Comparison of ENCODE assay signal across 8 mouse cellular contexts in the genomic region with DNA sequence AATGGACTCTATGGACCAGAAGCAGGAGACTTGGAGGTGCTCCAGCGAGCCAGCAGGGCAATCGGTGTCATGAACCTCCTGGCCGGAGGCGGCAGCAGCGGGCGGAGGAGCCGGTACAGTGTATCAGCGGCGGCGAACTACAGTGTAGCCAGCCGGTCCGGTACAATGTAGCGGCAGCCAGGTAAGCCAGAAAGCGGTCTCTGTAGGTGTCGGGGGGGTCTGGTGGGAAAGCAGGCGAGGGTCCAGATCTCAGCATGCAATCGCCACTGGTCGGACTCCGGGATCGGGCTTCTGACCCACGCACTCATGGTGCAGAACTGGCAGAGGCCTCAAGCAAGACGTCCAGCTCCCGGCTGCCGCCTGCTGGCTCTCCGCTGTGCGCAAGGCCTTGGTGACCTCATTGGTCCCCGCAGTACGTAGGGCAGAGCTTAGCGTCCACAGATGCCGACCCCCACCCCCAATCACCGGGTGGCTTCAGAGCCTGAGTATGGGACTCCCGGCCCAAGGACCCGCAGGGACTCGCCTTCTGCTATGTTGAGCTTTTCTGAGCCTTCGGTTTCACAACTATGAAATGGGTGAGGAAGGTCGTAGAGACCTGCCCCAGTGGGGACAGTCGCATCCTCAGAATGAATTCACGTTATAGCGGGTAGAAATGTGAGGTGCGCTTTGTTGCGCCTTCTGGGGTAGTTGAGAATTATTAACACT. TPM values are rescaled to one million over a fixed set of nuclear protein-coding genes. Genes with fewer than 3 reads are reported as not detected.
DNase-seq lines count a peak whose midpoint lies in the region; ATAC-seq lines count a peak whose summit lies in the region.

No protein-coding gene starts in this region.

- peak overlapping the region; percentile 70 to 81 for H3K4me3 ChIP-seq in heart, embryonic 14.5 days (ENCODE audit: control insufficient read depth in 1 of 2, insufficient read depth in 1 of 2, low read depth in 1 of 2, low read length in 2 of 2)
- peak overlapping the region; percentile 73 for H3K4me3 ChIP-seq in liver, embryonic 13.5 days (replicated peaks)
- peak overlapping the region; percentile 75 for H3K4me3 ChIP-seq in stomach, embryonic 16.5 days (replicated peaks; ENCODE audit: low read length)

- peaks cover 18 to 21% of the 10 kb centered on the region in 2 experiments for H3K4me1 ChIP-seq in heart, embryonic 14.5 days (ENCODE audit: control insufficient read depth in 2 of 2, insufficient read depth in 2 of 2, low read length in 2 of 2)
- peaks cover 15% of the 10 kb centered on the region for H3K4me1 ChIP-seq in liver, embryonic 13.5 days (replicated peaks)
- 0 out of 2 replicates have a peak, but pooled peaks cover 5% of the 10 kb centered on the region for H3K4me1 ChIP-seq in stomach, embryonic 16.5 days (ENCODE audit: control insufficient read depth, insufficient read depth, low read length)

- peak overlapping the region; percentile 85 for H3K9ac ChIP-seq in heart, embryonic 14.5 days (ENCODE audit: low read length)
- peak overlapping the region; percentile 82 for H3K9ac ChIP-seq in liver, embryonic 13.5 days
- peak overlapping the region; percentile 92 for H3K9ac ChIP-seq in stomach, embryonic 16.5 days (ENCODE audit: low read length)

- H3K4me2 ChIP-seq in heart, embryonic 14.5 days (ENCODE audit: low read length), result peak overlapping the region; percentile 59
- peak overlapping the region; percentile 76 for H3K4me2 ChIP-seq in liver, embryonic 13.5 days
- H3K4me2 ChIP-seq in stomach, embryonic 16.5 days (ENCODE audit: low read depth, low read length), result peak overlapping the region; percentile 64

- H3K27ac ChIP-seq in heart, embryonic 14.5 days (replicated peaks in 1 of 2; ENCODE audit: control insufficient read depth in 1 of 2, insufficient read depth in 1 of 2, low read depth in 2 of 2, low read length in 2 of 2), result peak overlapping the region; percentile 63 to 72
- H3K27ac ChIP-seq in liver, embryonic 13.5 days, result peak overlapping the region; percentile 53
- H3K27ac ChIP-seq in stomach, embryonic 16.5 days (ENCODE audit: low read length), result peak overlapping the region; percentile 62

- peak; percentile 94 for ATAC-seq in CD4-positive, CD25-positive, alpha-beta regulatory T cell, adult 4 months
- ATAC-seq in heart, embryonic 14.5 days (ENCODE audit: insufficient number of reproducible peaks, insufficient read depth, low FRiP score, low read depth), result peak; percentile 90
- peak; percentile 91 for ATAC-seq in liver, embryonic 13.5 days (ENCODE audit: low read depth)
- ATAC-seq in stomach, embryonic 16.5 days (ENCODE audit: insufficient read depth, low FRiP score), result peak; percentile 93

- H3K9me3 ChIP-seq in heart, embryonic 14.5 days (ENCODE audit: control insufficient read depth, low read length), result no peaks in the 10 kb centered on the region
- no peaks in the 10 kb centered on the region for H3K9me3 ChIP-seq in liver, embryonic 13.5 days (replicated peaks)
- H3K9me3 ChIP-seq in stomach, embryonic 16.5 days (replicated peaks; ENCODE audit: control insufficient read depth, low read length), result no peaks in the 10 kb centered on the region

- DNase-seq in c-Kit-negative CD71-positive TER-119-positive erythroid progenitor cells, embryonic 14.5 days (ENCODE audit: low read depth, low spot score), result peak; percentile 64
- peak; percentile 90 for DNase-seq in fibroblast of lung, adult 2 months (ENCODE audit: low read depth)
- DNase-seq in kidney, postnatal 14 days, result peak; percentile 96
- peak; percentile 87 for DNase-seq in liver, embryonic 13.5 days
- DNase-seq in neural tube, embryonic 10.5 days (ENCODE audit: extremely low spot score, low spot score), result peak; percentile 93

- H3K36me3 ChIP-seq in heart, embryonic 14.5 days (ENCODE audit: control insufficient read depth, insufficient read depth, low read length), result no peaks in the 10 kb centered on the region
- no peaks in the 10 kb centered on the region for H3K36me3 ChIP-seq in liver, embryonic 13.5 days
- H3K36me3 ChIP-seq in stomach, embryonic 16.5 days (ENCODE audit: control insufficient read depth, insufficient read depth, low read length), result no peaks in the 10 kb centered on the region

- WGBS in heart, embryonic 14.5 days, result 1% methylated on average over 41 of the region's 41 CpGs
- WGBS in liver, embryonic 13.5 days (ENCODE audit: insufficient replicate concordance), result under 1% methylated on average over 41 of the region's 41 CpGs
- 1% methylated on average over 41 of the region's 41 CpGs for whole genome bisulfite sequencing in stomach, embryonic 16.5 days

- no peaks in the 10 kb centered on the region for H3K27me3 ChIP-seq in heart, embryonic 14.5 days (ENCODE audit: control insufficient read depth, insufficient read depth, low read length)
- no peaks in the 10 kb centered on the region for H3K27me3 ChIP-seq in liver, embryonic 13.5 days
- H3K27me3 ChIP-seq in stomach, embryonic 16.5 days (ENCODE audit: control insufficient read depth, insufficient read depth, low read length), result no peaks in the 10 kb centered on the region

RNA-seq across cellular contexts. Expression of a gene that starts 19.7 kb away (rescaled TPM):
- 10 to 100 TPM in 1 of 2 experiments, 1 to 10 TPM in 1; 6.9 to 14.2 TPM for polyA plus RNA-seq in CD4-positive, CD25-positive, alpha-beta regulatory T cell, adult 4 months (2017; shearing (Covaris generic))
- 31.7 and 32.4 TPM in 2 replicates for polyA plus RNA-seq in heart, embryonic 14.5 days (2014; fragmentation: Nextera tagmentation; extraction: Ambion mirVana)
- polyA plus RNA-seq in liver, embryonic 13.5 days (2015; fragmentation: Nextera tagmentation; extraction: Ambion mirVana), result 13.0 and 14.8 TPM in 2 replicates
- polyA plus RNA-seq in stomach, embryonic 16.5 days (2015; fragmentation: Nextera tagmentation; extraction: Ambion mirVana), result 27.0 and 30.5 TPM in 2 replicates

RNA-seq across cellular contexts. Expression of a gene that starts 31.8 kb away (rescaled TPM):
- polyA plus RNA-seq in CD4-positive, CD25-positive, alpha-beta regulatory T cell, adult 4 months (2017; shearing (Covaris generic)), result 1 to 10 TPM in 1 of 2 experiments, not detected in 1; 1.2 TPM
- 1.5 and 6.1 TPM in 2 replicates for polyA plus RNA-seq in heart, embryonic 14.5 days (2014; fragmentation: Nextera tagmentation; extraction: Ambion mirVana)
- polyA plus RNA-seq in liver, embryonic 13.5 days (2015; fragmentation: Nextera tagmentation; extraction: Ambion mirVana), result 1.4 and 1.9 TPM in 2 replicates
- polyA plus RNA-seq in stomach, embryonic 16.5 days (2015; fragmentation: Nextera tagmentation; extraction: Ambion mirVana), result 46.7 and 50.2 TPM in 2 replicates

RNA-seq across cellular contexts. Expression of a gene that starts 34.7 kb away (rescaled TPM):
- 10 to 100 TPM; 33.8 to 37.5 TPM for polyA plus RNA-seq in CD4-positive, CD25-positive, alpha-beta regulatory T cell, adult 4 months (2017; shearing (Covaris generic))
- 27.0 and 29.9 TPM in 2 replicates for polyA plus RNA-seq in heart, embryonic 14.5 days (2014; fragmentation: Nextera tagmentation; extraction: Ambion mirVana)
- polyA plus RNA-seq in liver, embryonic 13.5 days (2015; fragmentation: Nextera tagmentation; extraction: Ambion mirVana), result 34.6 and 35.3 TPM in 2 replicates
- polyA plus RNA-seq in stomach, embryonic 16.5 days (2015; fragmentation: Nextera tagmentation; extraction: Ambion mirVana), result 47.2 and 52.3 TPM in 2 replicates

RNA-seq across cellular contexts. Expression of a gene that starts 36.1 kb away (rescaled TPM):
- polyA plus RNA-seq in CD4-positive, CD25-positive, alpha-beta regulatory T cell, adult 4 months (2017; shearing (Covaris generic)), result under 1 TPM in 1 of 2 experiments, not detected in 1; 0.17 TPM
- polyA plus RNA-seq in heart, embryonic 14.5 days (2014; fragmentation: Nextera tagmentation; extraction: Ambion mirVana), result 0.07 TPM in 1 of 2 replicates, not detected in the other
- not detected in 2 replicates for polyA plus RNA-seq in liver, embryonic 13.5 days (2015; fragmentation: Nextera tagmentation; extraction: Ambion mirVana)
- not detected in 2 replicates for polyA plus RNA-seq in stomach, embryonic 16.5 days (2015; fragmentation: Nextera tagmentation; extraction: Ambion mirVana)

Comparison
In these comparisons a context has a peak if more than half of its experiments do, and no peak if none do; other contexts are left out.
1. Peak in every context shown above with its lines: DNase-seq, ATAC-seq, H3K4me3 ChIP-seq and H3K27ac ChIP-seq.